Mouse (Mus musculus): Measurements from ENCODE around the gene Akap5. TPM values are rescaled to one million over a fixed set of nuclear protein-coding genes. Genes with fewer than 3 reads are reported as not detected.

Gene Akap5
- 10.7 and 12.4 TPM in 2 replicates for polyA plus RNA-seq (2015; fragmentation: Nextera tagmentation; extraction: Ambion mirVana)

DNA sequence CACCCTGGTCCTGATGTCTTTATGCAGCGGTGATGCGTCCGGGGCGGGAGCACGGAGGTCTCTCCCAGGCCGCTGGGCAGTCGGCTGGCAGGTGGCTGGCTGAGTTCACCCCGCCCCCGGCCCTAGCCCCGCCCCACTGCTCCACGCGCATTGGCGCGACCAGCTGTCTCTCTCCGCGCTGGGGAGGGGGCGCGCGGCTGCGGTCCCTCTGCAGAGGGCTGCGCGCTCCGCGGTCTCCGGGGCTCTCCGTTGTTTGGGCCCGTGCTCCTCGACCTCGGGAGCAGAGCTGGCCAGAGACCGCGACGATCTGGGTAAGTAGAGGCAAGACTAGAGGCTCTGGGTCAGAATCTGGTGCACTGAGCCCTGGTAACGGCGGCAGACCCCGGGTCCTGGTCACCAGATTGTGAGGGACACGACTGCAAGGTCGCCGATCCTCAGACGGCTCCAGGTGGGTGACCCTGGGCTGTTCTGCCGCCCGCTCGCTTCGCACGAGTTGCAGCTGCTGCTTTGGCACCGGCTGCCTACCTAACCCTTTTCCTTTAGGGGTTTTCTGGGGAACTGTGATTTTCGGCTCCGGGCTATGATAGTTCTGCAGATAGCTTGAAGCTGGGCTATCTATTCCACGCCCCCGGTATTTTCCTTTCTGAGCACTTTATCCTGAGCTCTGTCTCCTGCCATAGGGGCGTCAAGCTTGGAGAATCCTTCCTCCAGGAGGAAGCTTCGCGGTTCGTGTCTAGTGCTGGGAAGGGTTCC lies at the start of gene Akap5:
Gene Akap5, plus strand, starts transcription at position 213 of the 753 bp plus-strand sequence.
- peak; percentile 98 for ATAC-seq (ENCODE audit: low FRiP score, low read depth)
- H3K27me3 ChIP-seq: no peaks in the 10 kb centered on the region
- peaks cover 7% of the 10 kb centered on the region; the same call in 1 of the 2 replicates for H3K36me3 ChIP-seq
- peak within 1 kb of the TSS; percentile 63 for H3K9ac ChIP-seq
- peaks cover 17% of the 10 kb centered on the region for H3K4me1 ChIP-seq (replicated peaks)
- H3K27ac ChIP-seq (replicated peaks): peak within 1 kb of the TSS; percentile 57
- H3K4me2 ChIP-seq: peak within 1 kb of the TSS; percentile 66
- H3K9me3 ChIP-seq: no peaks in the 10 kb centered on the region
- H3K4me3 ChIP-seq: peak within 1 kb of the TSS; percentile 63
- under 1% methylated on average over 53 of the region's 53 CpGs for WGBS

DNA sequence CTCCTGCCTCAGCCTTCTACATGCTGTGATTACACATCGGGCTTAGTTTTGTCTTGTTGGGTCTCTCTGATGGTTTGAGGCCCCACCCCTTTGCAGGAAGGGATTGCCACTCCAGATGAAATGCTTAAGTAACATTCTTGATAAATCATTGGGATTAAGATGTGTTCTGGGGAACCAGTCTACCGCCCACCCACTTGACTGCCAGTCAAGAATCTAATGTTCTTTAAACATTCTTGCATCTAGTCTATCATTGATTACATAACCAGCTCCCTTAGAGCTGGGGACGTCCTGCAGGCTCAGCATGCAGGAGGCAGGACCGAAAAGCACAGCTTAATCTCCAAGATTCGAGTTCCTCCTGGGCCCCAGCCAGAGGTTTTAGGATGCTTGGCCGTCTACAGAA lies 46.5 kb upstream of the Akap5 start:
- Histone ChIP-seq H3K27ac (replicated peaks) (no peak overlapping the region), H3K9me3 (no peaks in the 10 kb centered on the region), H3K4me1 (replicated peaks) (no peaks in the 10 kb centered on the region; the same call in 1 of the 2 replicates), H3K4me3 (no peak overlapping the region), H3K36me3 (peaks cover 5% of the 10 kb centered on the region), H3K9ac (no peak overlapping the region), H3K27me3 (no peaks in the 10 kb centered on the region), H3K4me2 (no peak overlapping the region)
- 83% methylated on average over 6 of the region's 6 CpGs for WGBS
- no peak for ATAC-seq (ENCODE audit: low FRiP score, low read depth)

DNA sequence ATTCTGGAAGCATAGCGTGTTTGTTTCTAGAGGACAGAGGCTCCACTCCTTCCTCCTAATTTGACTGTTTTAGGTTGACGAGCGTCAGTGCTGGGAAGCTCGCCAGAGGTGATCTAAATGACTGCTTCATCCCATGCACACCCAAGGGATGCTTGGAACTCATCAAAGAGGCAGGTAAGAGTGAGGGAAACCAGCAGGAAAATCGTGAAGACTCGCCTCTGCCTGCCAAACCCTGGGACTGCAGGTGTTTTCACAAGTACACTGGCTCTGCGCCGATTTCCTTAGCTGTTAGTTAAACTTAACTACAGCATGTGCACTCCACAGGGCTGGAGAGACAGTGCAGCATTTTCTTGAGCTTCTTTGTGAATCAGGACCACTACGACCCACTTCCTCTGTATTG lies 44.1 kb upstream of the Akap5 start:
- 83% methylated on average over 9 of the region's 9 CpGs for WGBS
- no peak for ATAC-seq (ENCODE audit: low FRiP score, low read depth)

DNA sequence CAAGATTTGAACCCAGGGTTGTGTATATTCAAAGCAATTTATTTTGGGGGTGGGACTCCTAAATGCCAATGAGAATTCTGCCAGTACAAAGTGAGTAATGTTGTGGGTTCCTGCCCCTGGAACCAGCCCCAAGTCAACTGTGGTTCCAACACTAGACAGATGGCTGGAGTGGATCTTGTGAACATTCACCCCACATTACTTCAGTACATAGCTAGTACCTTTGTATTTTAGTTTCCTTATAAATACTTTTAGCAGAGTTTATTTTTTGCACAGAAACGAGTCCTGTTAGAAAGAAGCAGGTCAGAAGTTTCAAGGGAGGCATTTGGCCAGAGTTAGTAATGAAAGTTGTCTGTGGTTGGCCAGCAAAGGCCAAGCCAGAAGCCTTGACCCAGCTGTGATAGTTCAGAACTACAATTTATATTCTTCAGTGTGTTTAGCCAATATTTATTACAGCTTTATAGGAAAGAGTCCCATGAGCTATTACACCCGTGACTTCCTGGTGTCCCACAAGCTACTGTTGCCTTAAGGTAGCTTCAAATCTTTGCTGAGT lies 43.5 kb upstream of the Akap5 start:
- 91% methylated on average over 2 of the region's 2 CpGs for WGBS
- ATAC-seq (ENCODE audit: low FRiP score, low read depth): no peak
- H3K9ac ChIP-seq: no peak overlapping the region

More for the DNA sequence above, 44.1 kb upstream of the Akap5 start:
- Histone ChIP-seq H3K27ac (replicated peaks) (no peak overlapping the region), H3K9me3 (no peaks in the 10 kb centered on the region), H3K4me1 (replicated peaks) (no peaks in the 10 kb centered on the region; the same call in 1 of the 2 replicates), H3K4me2 (no peak overlapping the region), H3K9ac (no peak overlapping the region), H3K4me3 (no peak overlapping the region), H3K27me3 (no peaks in the 10 kb centered on the region), H3K36me3 (peaks cover 6% of the 10 kb centered on the region; the same call in 1 of the 2 replicates)

GRCm38 (mm10) chr12:76282132-76282531 lies 42.6 kb upstream of the Akap5 start:
- Histone ChIP-seq H3K36me3 (peaks cover 6% of the 10 kb centered on the region; the same call in 1 of the 2 replicates), H3K27me3 (no peaks in the 10 kb centered on the region), H3K9me3 (no peaks in the 10 kb centered on the region), H3K27ac (replicated peaks) (no peak overlapping the region), H3K4me3 (no peak overlapping the region), H3K4me1 (replicated peaks) (no peaks in the 10 kb centered on the region; the same call in 1 of the 2 replicates), H3K4me2 (no peak overlapping the region), H3K9ac (no peak overlapping the region)
- ATAC-seq (ENCODE audit: low FRiP score, low read depth): peak; percentile 61
- WGBS: 37% methylated on average over 4 of the region's 4 CpGs

More for the DNA sequence above, 43.5 kb upstream of the Akap5 start:
- H3K27ac ChIP-seq (replicated peaks): no peak overlapping the region
- H3K4me2 ChIP-seq: no peak overlapping the region
- H3K4me3 ChIP-seq: no peak overlapping the region
- no peaks in the 10 kb centered on the region for H3K27me3 ChIP-seq
- H3K4me1 ChIP-seq (replicated peaks): no peaks in the 10 kb centered on the region; the same call in 1 of the 2 replicates
- no peaks in the 10 kb centered on the region for H3K9me3 ChIP-seq
- H3K36me3 ChIP-seq: peaks cover 6% of the 10 kb centered on the region; the same call in 1 of the 2 replicates

GRCm38 (mm10) chr12:76282532-76283173 lies 42.0 kb upstream of the Akap5 start:
- no peak for ATAC-seq (ENCODE audit: low FRiP score, low read depth)
- no peak overlapping the region; the same call in 1 of the 2 replicates for H3K27ac ChIP-seq (replicated peaks)
- WGBS: 76% methylated on average over 17 of the region's 17 CpGs

DNA sequence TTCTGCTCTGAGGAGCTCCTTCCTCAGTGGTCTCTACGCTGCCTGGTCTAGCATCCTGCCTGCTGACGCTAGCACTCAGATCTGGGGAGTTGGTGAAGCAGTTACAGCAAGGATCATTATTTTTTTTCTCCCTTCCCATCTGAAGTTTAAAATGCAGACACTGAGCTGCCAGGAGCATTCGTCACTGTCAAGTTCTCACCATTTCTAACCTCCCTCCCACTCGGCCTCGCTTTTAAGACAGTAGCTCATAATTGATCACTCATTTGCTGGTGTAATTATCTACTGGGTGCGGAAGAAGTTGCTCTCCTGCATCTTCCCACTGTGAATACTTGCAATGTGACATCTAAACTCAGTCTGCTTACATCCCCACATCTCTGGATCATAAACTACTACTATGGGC lies 39.3 kb upstream of the Akap5 start:
- 57% methylated on average over 6 of the region's 6 CpGs for whole genome bisulfite sequencing
- no peaks in the 10 kb centered on the region for H3K9me3 ChIP-seq
- peaks cover 10% of the 10 kb centered on the region for H3K36me3 ChIP-seq
- ATAC-seq (ENCODE audit: low FRiP score, low read depth): no peak
- no peak overlapping the region for H3K9ac ChIP-seq
- no peak overlapping the region for H3K4me3 ChIP-seq
- no peak overlapping the region; the same call in 1 of the 2 replicates for H3K27ac ChIP-seq (replicated peaks)
- H3K27me3 ChIP-seq: no peaks in the 10 kb centered on the region
- no peak overlapping the region for H3K4me2 ChIP-seq
- H3K4me1 ChIP-seq (replicated peaks): peaks cover 8% of the 10 kb centered on the region

More at GRCm38 (mm10) chr12:76282532-76283173, 42.0 kb upstream of the Akap5 start:
- Histone ChIP-seq H3K27me3 (no peaks in the 10 kb centered on the region), H3K4me2 (no peak overlapping the region), H3K9ac (no peak overlapping the region), H3K4me1 (replicated peaks) (peaks cover 3% of the 10 kb centered on the region), H3K9me3 (no peaks in the 10 kb centered on the region), H3K4me3 (no peak overlapping the region), H3K36me3 (peaks cover 6% of the 10 kb centered on the region; the same call in 1 of the 2 replicates)

DNA sequence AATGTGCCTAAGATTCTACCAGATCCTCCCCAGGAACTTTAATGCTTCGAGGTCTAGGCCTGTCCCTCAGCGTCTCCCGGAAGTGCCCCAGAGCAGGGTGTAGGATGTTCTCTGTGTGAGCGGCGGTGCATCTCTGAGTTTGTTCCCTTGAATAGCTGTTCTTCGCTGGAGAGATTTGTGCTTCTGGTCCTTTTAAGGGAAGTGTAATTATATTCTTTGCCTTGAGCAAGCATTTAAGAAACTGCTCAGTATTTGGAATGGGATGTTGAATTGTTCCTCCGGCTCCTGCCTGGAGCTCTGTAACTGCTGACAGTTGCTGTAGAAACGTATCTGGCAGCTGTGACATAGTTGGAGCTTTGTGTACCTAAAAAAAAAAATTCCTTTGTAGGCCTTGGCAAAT lies 36.7 kb upstream of the Akap5 start:
- 26% methylated on average over 8 of the region's 8 CpGs for WGBS
- Histone ChIP-seq H3K9me3 (no peaks in the 10 kb centered on the region), H3K27ac (replicated peaks) (peak overlapping the region; percentile 66), H3K9ac (no peak overlapping the region), H3K4me2 (no peak overlapping the region), H3K27me3 (no peaks in the 10 kb centered on the region), H3K4me1 (replicated peaks) (peaks cover 8% of the 10 kb centered on the region), H3K4me3 (no peak overlapping the region), H3K36me3 (peaks cover 23% of the 10 kb centered on the region)
- ATAC-seq (ENCODE audit: low FRiP score, low read depth): no peak

- Histone ChIP-seq H3K36me3 (peaks cover 20% of the 10 kb centered on the region), H3K9me3 (no peaks in the 10 kb centered on the region), H3K4me1 (replicated peaks) (peaks cover 8% of the 10 kb centered on the region), H3K27ac (replicated peaks) (peak overlapping the region; percentile 51), H3K4me2 (no peak overlapping the region), H3K4me3 (no peak overlapping the region), H3K27me3 (no peaks in the 10 kb centered on the region), H3K9ac (no peak overlapping the region)
- 26% methylated on average over 5 of the region's 5 CpGs for WGBS
- ATAC-seq (ENCODE audit: low FRiP score, low read depth): peak; percentile 71
These were observed 36.2 kb upstream of the Akap5 start for GRCm38 (mm10) chr12:76288494-76288893.

- H3K27me3 ChIP-seq: no peaks in the 10 kb centered on the region
- ATAC-seq (ENCODE audit: low FRiP score, low read depth): no peak
- H3K27ac ChIP-seq (replicated peaks): no peak overlapping the region
- no peaks in the 10 kb centered on the region for H3K9me3 ChIP-seq
- H3K9ac ChIP-seq: no peak overlapping the region
- peaks cover 20% of the 10 kb centered on the region for H3K36me3 ChIP-seq
- peaks cover 8% of the 10 kb centered on the region for H3K4me1 ChIP-seq (replicated peaks)
- H3K4me2 ChIP-seq: no peak overlapping the region
- no peak overlapping the region for H3K4me3 ChIP-seq
- 94% methylated on average over 12 of the region's 12 CpGs for WGBS
These were observed 35.3 kb upstream of the Akap5 start for GRCm38 (mm10) chr12:76289428-76289827.

DNA sequence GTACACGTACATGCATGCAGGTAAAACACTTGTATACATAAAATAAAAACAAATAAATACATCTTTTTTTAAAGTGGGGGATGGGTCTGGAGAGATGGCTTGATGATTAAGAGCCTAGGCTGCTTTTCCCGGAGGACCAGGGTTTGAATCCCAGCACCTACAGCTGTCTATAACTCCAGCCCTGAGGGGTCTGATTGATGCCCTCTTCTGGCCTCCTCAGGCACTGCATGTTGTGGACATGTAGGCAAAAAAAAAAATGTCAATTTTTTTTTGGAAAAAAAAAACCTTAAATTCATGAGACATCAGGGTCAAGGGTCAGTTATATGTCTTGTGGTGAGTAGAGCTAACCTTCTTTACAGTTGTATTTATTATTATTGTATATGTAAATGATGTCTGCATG lies 34.4 kb upstream of the Akap5 start:
- H3K27me3 ChIP-seq: no peaks in the 10 kb centered on the region
- H3K9ac ChIP-seq: no peak overlapping the region
- no peak overlapping the region for H3K4me3 ChIP-seq
- WGBS: 92% methylated on average over 2 of the region's 2 CpGs
- no peak overlapping the region for H3K27ac ChIP-seq (replicated peaks)
- H3K36me3 ChIP-seq: peaks cover 20% of the 10 kb centered on the region
- no peak for ATAC-seq (ENCODE audit: low FRiP score, low read depth)
- no peaks in the 10 kb centered on the region for H3K9me3 ChIP-seq
- H3K4me1 ChIP-seq (replicated peaks): peaks cover 8% of the 10 kb centered on the region
- no peak overlapping the region for H3K4me2 ChIP-seq

DNA sequence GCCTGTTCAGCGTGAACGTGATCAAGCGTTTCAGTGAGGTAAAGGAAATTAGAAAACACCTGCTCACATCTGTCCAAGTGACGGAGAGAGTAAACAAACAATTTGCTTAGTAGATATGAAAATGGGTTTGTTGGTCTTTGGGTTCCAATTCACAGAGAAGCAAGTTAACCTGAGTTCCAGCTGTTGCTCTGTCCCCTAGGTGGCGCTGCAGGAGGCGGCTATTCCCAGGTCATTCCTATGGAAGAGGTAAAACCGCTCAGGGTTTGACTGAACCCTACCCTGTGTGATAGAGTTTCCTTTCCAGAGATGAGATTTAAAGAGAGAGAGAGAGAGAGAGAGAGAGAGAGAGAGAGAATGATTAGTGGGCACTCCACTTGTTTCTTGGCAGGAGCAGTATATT lies 31.5 kb upstream of the Akap5 start:
- H3K4me1 ChIP-seq (replicated peaks): no peaks in the 10 kb centered on the region
- H3K4me2 ChIP-seq: no peak overlapping the region
- H3K27ac ChIP-seq (replicated peaks): no peak overlapping the region
- H3K27me3 ChIP-seq: no peaks in the 10 kb centered on the region
- H3K9me3 ChIP-seq: no peaks in the 10 kb centered on the region
- no peak overlapping the region for H3K9ac ChIP-seq
- no peak overlapping the region for H3K4me3 ChIP-seq
- WGBS: 66% methylated on average over 7 of the region's 7 CpGs
- ATAC-seq (ENCODE audit: low FRiP score, low read depth): no peak
- H3K36me3 ChIP-seq: peaks cover 28% of the 10 kb centered on the region
